Mouse (Mus musculus): ENCODE data around the gene Slc22a18. TPM values are rescaled to one million over a fixed set of nuclear protein-coding genes. Genes with fewer than 3 reads are reported as not detected.
"Not testable (repeated sequence)": the region's sequence is repeated elsewhere in the genome, so short reads cannot be mapped to it uniquely, and the experiment has no call there.

Gene Slc22a18
- polyA plus RNA-seq, 1 experiment from 2014 or later, result 2.5 TPM

DNA sequence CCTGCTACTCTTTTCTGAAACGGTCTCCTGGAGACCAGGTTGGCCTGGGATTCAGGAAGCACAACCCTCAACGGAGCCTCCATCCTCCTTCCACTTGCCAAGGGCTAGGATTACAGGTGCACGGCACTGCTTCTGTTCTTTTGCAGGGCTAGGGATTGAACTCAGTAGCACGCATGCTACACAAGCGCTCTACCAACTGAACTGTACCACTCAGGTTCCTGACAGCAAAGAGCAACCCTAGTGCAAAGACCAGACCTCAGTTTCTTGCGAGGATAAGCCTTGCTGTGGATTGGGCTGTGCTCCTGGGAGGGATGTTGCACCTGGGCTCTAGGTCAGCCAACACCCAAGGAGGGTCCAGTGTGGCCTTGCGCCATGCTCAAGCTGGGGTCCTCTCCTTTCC, 32.7 kb downstream of the Slc22a18 start:
- H3K4me3 ChIP-seq, result no peak overlapping the region
- peaks cover 16% of the 10 kb centered on the region; the same call in 1 of the 2 replicates for H3K4me1 ChIP-seq
- WGBS, result 65% methylated on average over 7 of the region's 7 CpGs
- no peak overlapping the region for H3K27ac ChIP-seq
- H3K27me3 ChIP-seq, result peaks cover 44% of the 10 kb centered on the region
- H3K4me2 ChIP-seq, result no peak overlapping the region
- H3K9me3 ChIP-seq, result no peaks in the 10 kb centered on the region
- ATAC-seq (ENCODE audit: insufficient number of reproducible peaks, insufficient read depth, low FRiP score, low TSS enrichment, low read depth), result no peak
- H3K36me3 ChIP-seq, result peaks cover 3% of the 10 kb centered on the region; the same call in 1 of the 2 replicates
- no peak overlapping the region for H3K9ac ChIP-seq

DNA sequence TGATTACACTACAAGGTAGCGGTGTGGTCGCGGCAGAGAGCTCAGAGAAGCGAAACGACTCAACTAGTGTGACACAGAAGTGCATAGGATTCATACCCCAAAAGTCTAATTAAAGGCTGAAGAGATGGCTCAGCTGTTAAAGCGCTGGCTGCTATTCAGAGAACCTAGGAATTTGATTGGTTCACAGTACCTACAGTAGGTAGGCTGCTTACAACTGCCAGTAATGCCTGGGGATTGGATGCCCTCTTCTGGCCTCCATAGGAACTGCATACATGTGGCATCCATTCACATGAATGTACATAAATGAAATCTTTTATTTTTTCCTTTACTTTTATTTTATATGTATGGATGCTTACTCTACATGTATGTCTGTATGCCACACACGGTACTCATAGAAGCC, 33.1 kb downstream of the Slc22a18 start:
- no peaks in the 10 kb centered on the region for H3K9me3 ChIP-seq
- no peak overlapping the region for H3K9ac ChIP-seq
- H3K4me2 ChIP-seq, result no peak overlapping the region
- peaks cover 13% of the 10 kb centered on the region; the same call in 1 of the 2 replicates for H3K4me1 ChIP-seq
- WGBS, result 25% methylated on average over 7 of the region's 7 CpGs
- no peak overlapping the region for H3K27ac ChIP-seq
- peaks cover 3% of the 10 kb centered on the region; the same call in 1 of the 2 replicates for H3K36me3 ChIP-seq
- H3K4me3 ChIP-seq, result no peak overlapping the region
- ATAC-seq (ENCODE audit: insufficient number of reproducible peaks, insufficient read depth, low FRiP score, low TSS enrichment, low read depth), result no peak
- peaks cover 40% of the 10 kb centered on the region for H3K27me3 ChIP-seq

DNA sequence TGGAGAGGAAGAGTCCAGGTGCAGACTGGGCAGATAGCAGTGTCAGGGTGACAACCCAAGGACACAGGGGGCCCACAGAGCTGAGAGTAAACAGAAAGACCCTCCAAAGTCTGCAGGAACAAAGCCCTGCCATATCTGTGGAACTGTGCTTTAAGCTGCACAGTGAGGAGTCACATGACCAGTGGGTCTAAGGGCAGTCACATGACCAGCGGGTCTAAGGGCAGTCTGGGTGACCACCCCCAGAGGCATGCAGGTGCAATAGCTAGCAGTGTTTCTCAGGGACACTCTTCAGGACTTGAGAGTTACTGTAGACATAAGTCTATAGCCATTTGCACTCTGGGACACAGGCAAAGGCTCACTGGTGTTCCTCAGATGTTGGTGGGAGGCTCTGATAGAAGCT, 36.0 kb downstream of the Slc22a18 start:
- no peak overlapping the region for H3K4me2 ChIP-seq
- peaks cover 25% of the 10 kb centered on the region for H3K36me3 ChIP-seq
- H3K9ac ChIP-seq, result no peak overlapping the region
- H3K27ac ChIP-seq, result no peak overlapping the region
- no peaks in the 10 kb centered on the region for H3K9me3 ChIP-seq
- H3K27me3 ChIP-seq, result peaks cover 13% of the 10 kb centered on the region
- 78% methylated on average over 1 of the region's 1 CpGs for WGBS
- ATAC-seq (ENCODE audit: insufficient number of reproducible peaks, insufficient read depth, low FRiP score, low TSS enrichment, low read depth), result no peak
- no peak overlapping the region for H3K4me3 ChIP-seq
- H3K4me1 ChIP-seq, result no peaks in the 10 kb centered on the region

DNA sequence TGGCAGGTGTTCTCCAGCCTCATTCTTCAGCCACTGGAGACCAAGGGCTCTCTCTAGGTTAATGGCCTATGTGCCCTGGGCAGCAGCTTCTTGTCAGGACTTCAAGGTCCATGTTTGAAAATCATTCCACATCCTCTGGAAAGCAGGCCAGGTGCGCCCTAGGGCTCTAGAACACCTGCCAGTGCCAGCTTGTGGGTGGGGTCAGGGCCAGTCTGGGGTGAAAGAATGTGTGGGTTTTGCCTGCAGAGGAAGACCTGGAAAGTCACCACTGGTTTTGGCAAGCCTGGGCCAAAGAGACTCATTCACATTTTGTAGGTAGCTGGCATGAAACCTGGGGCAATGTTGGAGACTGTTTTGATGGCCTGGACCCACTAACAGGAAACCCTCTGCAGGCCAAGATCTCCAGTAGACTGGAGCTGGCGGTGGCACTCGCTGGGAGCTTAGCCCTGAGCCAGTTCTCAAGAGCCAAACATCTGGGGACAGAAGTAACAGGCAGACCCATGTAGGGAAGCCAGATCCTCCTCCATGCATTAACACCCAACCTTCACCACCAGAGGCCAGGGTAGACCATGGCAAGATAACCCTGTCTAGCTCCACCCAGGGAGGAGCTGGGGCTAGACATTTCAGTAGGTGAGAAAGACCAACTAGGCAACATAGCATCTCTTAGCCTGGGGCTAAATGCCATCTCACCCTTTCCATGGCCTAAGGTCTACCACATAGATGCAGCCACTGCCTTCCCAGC, 37.2 kb downstream of the Slc22a18 start:
- 87% methylated on average over 3 of the region's 3 CpGs for WGBS
- no peak for ATAC-seq (ENCODE audit: insufficient number of reproducible peaks, insufficient read depth, low FRiP score, low TSS enrichment, low read depth)
- H3K4me1 ChIP-seq, result no peaks in the 10 kb centered on the region

DNA sequence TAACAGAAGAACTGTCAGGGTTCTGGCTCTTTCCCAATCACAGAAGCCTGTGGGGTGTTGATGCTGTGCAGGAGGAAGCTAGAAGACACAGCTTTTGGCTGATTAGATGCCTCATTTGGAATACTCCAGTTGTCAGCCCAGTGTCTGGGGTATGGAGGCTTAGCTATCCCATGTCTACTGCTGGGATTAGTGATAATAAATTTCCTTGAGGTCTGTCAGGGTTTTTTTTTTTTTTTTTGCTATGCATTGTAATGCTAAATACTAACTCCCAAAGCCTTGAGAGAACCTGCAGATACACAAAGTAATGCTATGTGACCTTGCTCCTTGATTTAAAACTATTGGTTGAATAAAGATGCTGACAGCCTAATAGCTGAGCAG, 37.8 kb downstream of the Slc22a18 start:
- no peak for ATAC-seq (ENCODE audit: insufficient number of reproducible peaks, insufficient read depth, low FRiP score, low TSS enrichment, low read depth)

More for the DNA sequence above, 37.2 kb downstream of the Slc22a18 start:
- Histone ChIP-seq H3K9ac (no peak overlapping the region), H3K27ac (no peak overlapping the region), H3K27me3 (peaks cover 4% of the 10 kb centered on the region; the same call in 1 of the 2 replicates), H3K4me2 (no peak overlapping the region), H3K36me3 (peaks cover 37% of the 10 kb centered on the region), H3K4me3 (no peak overlapping the region), H3K9me3 (no peaks in the 10 kb centered on the region)

DNA sequence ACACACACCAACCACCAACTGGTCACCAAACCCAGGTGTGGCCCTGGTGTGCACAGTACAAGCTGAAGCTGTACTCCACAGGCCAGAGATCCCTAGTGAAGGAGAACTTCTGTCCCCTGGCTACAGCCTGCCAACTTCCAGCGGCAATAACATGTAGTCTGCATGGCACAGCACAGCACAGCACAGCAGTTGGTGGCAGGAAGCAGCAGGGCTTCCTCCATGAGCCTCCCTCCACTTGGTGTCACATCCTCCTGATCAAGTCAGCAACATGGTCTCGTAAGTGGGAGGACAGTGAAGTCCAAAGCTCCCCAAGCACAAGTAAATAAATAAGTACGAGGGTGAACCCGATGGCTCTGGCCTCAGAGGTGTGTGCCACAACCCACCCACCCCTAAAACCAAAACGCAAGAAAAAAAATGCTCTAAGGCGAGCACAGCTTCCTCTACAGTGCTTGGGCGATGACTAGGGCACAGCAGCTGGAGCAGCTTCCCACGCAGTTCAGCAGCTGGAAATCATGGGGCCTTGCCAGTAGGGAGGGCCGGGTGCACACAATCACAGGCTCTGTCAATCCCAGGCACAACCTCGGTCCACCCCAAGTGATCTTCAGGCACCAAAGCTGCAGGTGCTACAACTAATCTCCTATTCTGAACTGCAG, 40.4 kb downstream of the Slc22a18 start:
- H3K9me3 ChIP-seq, result no peaks in the 10 kb centered on the region
- peaks cover 66% of the 10 kb centered on the region for H3K36me3 ChIP-seq
- no peak for ATAC-seq (ENCODE audit: insufficient number of reproducible peaks, insufficient read depth, low FRiP score, low TSS enrichment, low read depth)
- no peak overlapping the region for H3K4me2 ChIP-seq
- H3K9ac ChIP-seq, result no peak overlapping the region
- H3K4me1 ChIP-seq, result no peaks in the 10 kb centered on the region
- 91% methylated on average over 10 of the region's 10 CpGs for WGBS
- no peak overlapping the region for H3K4me3 ChIP-seq
- H3K27me3 ChIP-seq, result no peaks in the 10 kb centered on the region
- H3K27ac ChIP-seq, result no peak overlapping the region

More for the DNA sequence above, 37.8 kb downstream of the Slc22a18 start:
- Histone ChIP-seq H3K4me3 (no peak overlapping the region), H3K4me1 (no peaks in the 10 kb centered on the region), H3K36me3 (peaks cover 41% of the 10 kb centered on the region), H3K9me3 (no peaks in the 10 kb centered on the region), H3K9ac (no peak overlapping the region), H3K27me3 (peaks cover 1% of the 10 kb centered on the region; the same call in 1 of the 2 replicates), H3K27ac (no peak overlapping the region), H3K4me2 (no peak overlapping the region)

DNA sequence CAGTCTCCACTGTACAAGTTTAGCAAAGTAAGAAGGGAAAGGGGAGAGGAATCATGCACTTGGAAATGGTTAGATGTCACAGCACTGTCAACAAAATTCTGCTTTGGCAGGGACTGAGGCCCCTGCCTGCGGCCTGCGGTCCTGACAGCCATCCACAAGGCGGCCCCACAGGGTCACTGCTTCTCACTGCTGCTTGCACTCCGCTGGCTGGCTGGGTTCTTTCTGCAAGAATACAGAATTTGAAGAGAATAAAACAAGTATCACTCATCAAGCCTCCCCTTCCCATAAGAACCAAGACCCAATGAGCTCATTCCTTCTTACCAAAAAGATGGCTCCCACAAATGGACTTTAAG, 40.9 kb downstream of the Slc22a18 start:
- 91% methylated on average over 4 of the region's 4 CpGs for WGBS
- Histone ChIP-seq H3K36me3 (peaks cover 71% of the 10 kb centered on the region), H3K27ac (no peak overlapping the region), H3K4me1 (no peaks in the 10 kb centered on the region), H3K9me3 (no peaks in the 10 kb centered on the region), H3K4me2 (no peak overlapping the region), H3K4me3 (no peak overlapping the region), H3K9ac (no peak overlapping the region), H3K27me3 (no peaks in the 10 kb centered on the region)
- no peak for ATAC-seq (ENCODE audit: insufficient number of reproducible peaks, insufficient read depth, low FRiP score, low TSS enrichment, low read depth)

DNA sequence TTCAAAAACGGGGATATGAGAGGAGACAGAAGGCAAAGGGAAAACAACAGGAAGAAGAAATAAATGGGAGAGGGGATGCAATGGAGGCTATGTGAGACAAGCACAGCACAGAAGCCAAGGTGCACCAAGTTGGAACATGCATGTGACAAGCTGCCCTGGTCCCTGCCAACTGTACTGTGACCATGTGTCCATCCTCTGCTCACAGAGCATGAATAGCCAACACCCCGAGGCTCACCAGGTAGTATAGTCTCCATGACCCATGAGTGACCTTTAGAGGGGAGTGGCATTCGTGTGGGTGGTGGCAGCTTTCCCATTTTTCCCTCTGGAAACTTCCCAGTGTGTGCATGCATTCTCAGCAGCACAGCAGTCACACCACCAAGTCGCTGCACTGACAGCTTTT, 45.8 kb downstream of the Slc22a18 start:
- Histone ChIP-seq H3K4me1 (no peaks in the 10 kb centered on the region), H3K9ac (no peak overlapping the region), H3K27ac (no peak overlapping the region), H3K4me3 (no peak overlapping the region), H3K9me3 (no peaks in the 10 kb centered on the region), H3K36me3 (peaks cover 97% of the 10 kb centered on the region), H3K4me2 (no peak overlapping the region), H3K27me3 (no peaks in the 10 kb centered on the region)
- 80% methylated on average over 4 of the region's 4 CpGs for WGBS
- no peak for ATAC-seq (ENCODE audit: insufficient number of reproducible peaks, insufficient read depth, low FRiP score, low TSS enrichment, low read depth)

DNA sequence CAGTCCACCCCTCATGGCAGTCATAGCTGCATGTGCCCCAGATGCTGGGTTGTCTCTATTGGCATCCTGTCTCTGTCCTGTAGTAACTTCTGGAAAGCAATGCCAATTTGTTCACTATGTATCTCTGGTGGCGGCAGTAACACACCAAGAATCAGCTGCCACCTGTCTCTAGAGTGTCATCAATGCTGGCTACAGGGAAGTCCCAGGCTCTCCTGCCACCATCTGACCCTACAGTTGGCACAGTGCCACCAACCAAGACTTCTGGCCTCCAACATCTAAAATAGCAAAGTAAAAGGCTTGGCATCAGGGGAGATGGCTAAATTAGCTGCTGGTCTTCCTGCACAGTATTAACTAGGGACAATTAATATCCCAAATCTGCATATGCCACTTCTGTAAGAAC, 58.9 kb downstream of the Slc22a18 start:
- no peak for ATAC-seq (ENCODE audit: insufficient number of reproducible peaks, insufficient read depth, low FRiP score, low TSS enrichment, low read depth)
- H3K36me3 ChIP-seq, result peaks cover 99% of the 10 kb centered on the region
- 91% methylated on average over 1 of the region's 1 CpGs for WGBS

DNA sequence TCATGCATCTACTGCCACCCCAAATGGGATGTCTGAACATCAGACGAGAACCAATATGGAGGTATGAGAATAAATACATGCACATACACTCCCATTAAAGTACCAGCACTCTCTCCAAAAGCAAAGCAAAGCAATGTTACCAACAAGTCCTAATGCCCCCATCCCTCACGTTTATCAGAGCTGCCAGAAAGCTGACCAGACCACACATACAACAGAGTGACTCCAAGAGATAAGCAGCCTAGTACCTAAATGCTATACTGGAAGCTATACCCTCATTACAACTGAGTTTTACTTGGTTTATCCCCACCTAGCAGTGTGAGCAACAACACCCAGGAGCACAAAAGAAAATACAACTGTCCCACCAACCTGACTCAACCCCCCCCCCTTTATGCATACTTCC, 59.7 kb downstream of the Slc22a18 start:
- no peak for ATAC-seq (ENCODE audit: insufficient number of reproducible peaks, insufficient read depth, low FRiP score, low TSS enrichment, low read depth)
- no peaks in the 10 kb centered on the region for H3K27me3 ChIP-seq
- H3K4me3 ChIP-seq, result no peak overlapping the region
- H3K36me3 ChIP-seq, result peaks cover 99% of the 10 kb centered on the region
- WGBS, result 83% methylated on average over 2 of the region's 2 CpGs
- no peaks in the 10 kb centered on the region for H3K4me1 ChIP-seq
- no peak overlapping the region for H3K4me2 ChIP-seq
- H3K9ac ChIP-seq, result no peak overlapping the region
- H3K27ac ChIP-seq, result no peak overlapping the region
- no peaks in the 10 kb centered on the region for H3K9me3 ChIP-seq

More for the DNA sequence above, 58.9 kb downstream of the Slc22a18 start:
- no peaks in the 10 kb centered on the region for H3K4me1 ChIP-seq
- H3K4me2 ChIP-seq, result no peak overlapping the region
- no peaks in the 10 kb centered on the region for H3K9me3 ChIP-seq
- H3K9ac ChIP-seq, result no peak overlapping the region
- no peaks in the 10 kb centered on the region for H3K27me3 ChIP-seq
- no peak overlapping the region for H3K27ac ChIP-seq
- no peak overlapping the region for H3K4me3 ChIP-seq

DNA sequence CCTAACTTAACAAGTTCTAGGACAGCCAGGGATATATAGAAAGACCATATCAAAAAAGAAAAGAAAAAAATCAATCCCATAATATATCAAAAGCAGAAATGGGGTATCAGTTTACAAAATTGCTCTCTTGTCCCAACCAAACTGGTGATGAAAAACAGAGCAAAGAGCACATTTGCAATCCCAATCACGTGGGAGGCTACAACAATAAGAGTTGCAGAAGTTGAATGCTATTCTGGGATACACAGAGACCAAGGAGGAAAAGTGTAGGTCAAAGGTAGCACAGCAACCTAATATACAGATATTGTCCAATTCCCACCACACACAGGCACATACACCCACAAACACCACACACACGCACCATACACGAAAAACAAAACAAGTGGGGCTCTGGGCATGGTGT, 62.7 kb downstream of the Slc22a18 start:
- no peak for ATAC-seq (ENCODE audit: insufficient number of reproducible peaks, insufficient read depth, low FRiP score, low TSS enrichment, low read depth)
- Histone ChIP-seq H3K4me2 (no peak overlapping the region), H3K27ac (no peak overlapping the region), H3K36me3 (peaks cover 88% of the 10 kb centered on the region), H3K4me3 (no peak overlapping the region), H3K27me3 (no peaks in the 10 kb centered on the region), H3K4me1 (no peaks in the 10 kb centered on the region), H3K9ac (no peak overlapping the region), H3K9me3 (no peaks in the 10 kb centered on the region)
- WGBS, result 77% methylated on average over 3 of the region's 3 CpGs

DNA sequence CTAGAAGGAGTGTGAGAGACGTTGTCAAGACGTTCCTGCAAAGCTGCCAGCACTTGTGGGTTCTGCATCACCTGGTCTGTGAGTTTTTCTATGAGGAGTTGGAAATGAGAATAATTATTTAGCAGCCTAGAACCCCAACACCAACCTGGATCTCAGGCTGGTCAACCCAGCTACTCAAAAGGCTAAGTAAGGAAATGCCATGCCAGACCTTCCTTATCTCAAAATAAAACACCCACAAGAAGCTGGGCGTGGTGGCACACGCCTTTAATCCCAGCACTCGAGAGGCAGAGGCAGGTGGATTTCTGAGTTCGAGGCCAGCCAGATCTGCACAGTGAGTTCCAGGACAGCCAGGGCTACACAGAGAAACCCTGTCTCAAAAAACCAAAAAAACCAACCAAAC, 64.7 kb downstream of the Slc22a18 start:
- WGBS, result 92% methylated on average over 6 of the region's 6 CpGs
- H3K36me3 ChIP-seq, result peaks cover 69% of the 10 kb centered on the region
- H3K9me3 ChIP-seq; H3K4me3 ChIP-seq; ATAC-seq (ENCODE audit: insufficient number of reproducible peaks, insufficient read depth, low FRiP score, low TSS enrichment, low read depth); H3K27me3 ChIP-seq; H3K27ac ChIP-seq; H3K9ac ChIP-seq; H3K4me1 ChIP-seq; H3K4me2 ChIP-seq: not testable (repeated sequence)
